Mouse (Mus musculus) liver, postnatal 0 days (tissue): ENCODE data around the gene Clcn7.

Experiments used
- CTCF ChIP-seq: sonication (generic); IDR thresholded peaks from 2 replicates; pipeline ENCODE4 v1.5.1; 2016; ENCODE audit warnings: antibody characterized with exemption, low read depth
- EP300 ChIP-seq: IDR thresholded peaks from 2 replicates; pipeline ENCODE4 v1.6.1; 2016; ENCODE audit warnings: antibody characterized with exemption, low read depth, mild to moderate bottlenecking

DNA sequence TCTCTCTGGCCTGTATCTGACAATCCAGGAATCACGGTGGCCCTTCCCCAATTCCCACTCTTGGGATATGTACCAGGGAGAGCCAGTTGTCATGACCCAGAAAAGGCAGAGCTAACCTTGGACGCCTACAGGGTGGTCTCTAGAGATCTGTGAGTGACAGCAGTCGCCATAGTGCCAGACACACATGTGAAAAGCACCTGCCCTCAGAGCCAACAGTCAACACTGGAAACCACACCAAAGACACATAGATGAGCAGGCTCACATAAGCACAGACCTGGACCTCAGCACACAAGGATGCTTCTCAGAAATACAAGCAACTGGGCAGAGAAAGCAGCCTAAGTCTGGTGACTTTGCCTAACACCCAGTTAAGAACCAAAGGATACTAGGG is 20.8 kb upstream of the Clcn7 start:
- no peak for TF ChIP-seq EP300
- no peak for TF ChIP-seq CTCF
